ENCODE assay signal across 8 mouse cellular contexts in genomic region chr4:40182651-40183320, GRCm38 (mm10). TPM values are rescaled to one million over a fixed set of nuclear protein-coding genes. Genes with fewer than 3 reads are reported as not detected.
DNase-seq lines count a peak whose midpoint lies in the region; ATAC-seq and TF ChIP-seq lines count a peak whose summit lies in the region.
"Had no signal": no experiment of that assay in that cellular context is flagged by ENCODE, and none has a peak within 500 bp of the region (broad histone marks: within the 10 kb centered on the region; RNA-seq: fewer than 3 reads in every experiment).

No protein-coding gene starts in this region.

- H3K4me3 ChIP-seq in forebrain, embryonic 13.5 days = no peak overlapping the region
- H3K4me3 ChIP-seq in left cerebral cortex, adult 2 months = no peak overlapping the region
- H3K4me3 ChIP-seq: myocyte had no signal

- intact Hi-C loops in left cerebral cortex, adult 2 months (cut with DNase I) = loop anchor here (2.0 to 5.0 kb wide), 3 partner anchors 50 to 500 kb away; no protein-coding TSS in a partner anchor

- H3K4me1 ChIP-seq in forebrain, embryonic 13.5 days = no peaks in the 10 kb centered on the region

- no peak overlapping the region for H3K27ac ChIP-seq in forebrain, embryonic 13.5 days
- no peak overlapping the region for H3K27ac ChIP-seq in left cerebral cortex, adult 2 months

- WGBS in forebrain, embryonic 13.5 days = 37% methylated on average over 14 of the region's 14 CpGs

- peak; percentile 69 for TF ChIP-seq CTCF in left cerebral cortex, adult 2 months (IDR thresholded peaks at IDR 0.05)

- H3K27me3 ChIP-seq in forebrain, embryonic 13.5 days = no peaks in the 10 kb centered on the region

- peak; percentile 64 for DNase-seq in NIH3T3 (ENCODE audit: low read depth)
- peak; percentile 6 for DNase-seq in c-Kit-negative CD71-positive TER-119-positive erythroid progenitor cells, embryonic 14.5 days (ENCODE audit: low read depth, low spot score)
- peak; percentile 39 to 64 for DNase-seq in left cerebral cortex, adult 2 months (ENCODE audit: extremely low spot score in 1 of 2, low spot score in 2 of 2)
- DNase-seq in right cerebral cortex, postnatal 36 days (ENCODE audit: low spot score in 2 of 2) = peak; percentile 14 to 31

- peaks cover 86% of the 10 kb centered on the region for H3K36me3 ChIP-seq in forebrain, embryonic 13.5 days (ENCODE audit: poor library complexity, severe bottlenecking)

- no peak overlapping the region for H3K9ac ChIP-seq in forebrain, embryonic 13.5 days

- no peaks in the 10 kb centered on the region for H3K9me3 ChIP-seq in forebrain, embryonic 13.5 days (replicated peaks)

- peak; percentile 71; the same call in 1 of the 2 replicates for ATAC-seq in forebrain, embryonic 13.5 days
- ATAC-seq in inflammation-experienced regulatory T-cells, adult 6 months = peak; percentile 90
- peak; percentile 91 for ATAC-seq in megakaryocyte-erythroid progenitor cell, adult 5-6 weeks (replicated peaks; ENCODE audit: low FRiP score, low TSS enrichment, poor library complexity, severe bottlenecking)

- no peak overlapping the region for H3K4me2 ChIP-seq in forebrain, embryonic 13.5 days

RNA-seq across cellular contexts. Expression of gene Aco1, which starts 39.9 kb away (rescaled TPM):
- polyA plus RNA-seq in forebrain, embryonic 13.5 days (2015; fragmentation: Nextera tagmentation; extraction: Ambion mirVana) = 50.7 and 55.9 TPM in 2 replicates
- polyA plus RNA-seq in inflammation-experienced regulatory T-cells, adult 6 months (2017; shearing (Covaris generic)) = 10 to 100 TPM; 17.4 to 20.8 (median 18.2) TPM
- total RNA-seq in left cerebral cortex, adult 2 months (2021) = 10 to 100 TPM; 26.8 to 28.2 TPM
- 25.6 and 34.8 TPM in 2 replicates for total RNA-seq in megakaryocyte-erythroid progenitor cell, adult 5-6 weeks (2014; fragmentation: Nextera tagmentation)
- 28.7 and 33.1 TPM in 2 replicates for total RNA-seq in megakaryocyte-erythroid progenitor cell, adult 5-6 weeks (2017)

RNA-seq across cellular contexts. Expression of gene Ddx58, which starts 56.8 kb away (rescaled TPM):
- 1.5 and 2.0 TPM in 2 replicates for polyA plus RNA-seq in forebrain, embryonic 13.5 days (2015; fragmentation: Nextera tagmentation; extraction: Ambion mirVana)
- polyA plus RNA-seq in inflammation-experienced regulatory T-cells, adult 6 months (2017; shearing (Covaris generic)) = 10 to 100 TPM; 77.8 to 93.7 (median 80.8) TPM
- 1 to 10 TPM; 3.6 to 4.2 TPM for total RNA-seq in left cerebral cortex, adult 2 months (2021)
- total RNA-seq in megakaryocyte-erythroid progenitor cell, adult 5-6 weeks (2014; fragmentation: Nextera tagmentation) = 11.3 and 14.2 TPM in 2 replicates
- 18.9 and 20.2 TPM in 2 replicates for total RNA-seq in megakaryocyte-erythroid progenitor cell, adult 5-6 weeks (2017)

Comparison
In these comparisons a context has a peak if more than half of its experiments do, and no peak if none do; other contexts are left out.
1. DNase-seq: peak in every context shown above with its lines; median percentile 64 in NIH3T3; 52 in left cerebral cortex, adult 2 months; 22 in right cerebral cortex, postnatal 36 days; 6 in c-Kit-negative CD71-positive TER-119-positive erythroid progenitor cells, embryonic 14.5 days.